Mouse (Mus musculus): Measurements from ENCODE around the gene Srgap2. TPM values are rescaled to one million over a fixed set of nuclear protein-coding genes. Genes with fewer than 3 reads are reported as not detected.

The Srgap2 gene
- total and polyA plus RNA-seq, 3 experiments: 27.9 to 135 (median 32.5) TPM

- H3K27me3 ChIP-seq (ENCODE audit: insufficient read depth, low read length): peaks cover 25% of the 10 kb centered on the region
- DNase-seq (ENCODE audit: low spot score) (no peak), ATAC-seq (ENCODE audit: extremely low read depth, insufficient number of reproducible peaks, low FRiP score, poor library complexity, severe bottlenecking) (no peak)
- peaks cover 5% of the 10 kb centered on the region; the same call in 1 of the 2 replicates for H3K4me1 ChIP-seq (ENCODE audit: insufficient read depth, low read depth, low read length)
- no peak overlapping the region for H3K4me3 ChIP-seq (ENCODE audit: low read depth, low read length)
- peaks cover 19% of the 10 kb centered on the region for H3K36me3 ChIP-seq (replicated peaks)
- TF ChIP-seq TAL1 (conservative IDR thresholded peaks at IDR 0.05; ENCODE audit: low read depth, low read length): no peak
- TF ChIP-seq CTCF (IDR thresholded peaks at IDR 0.05; ENCODE audit: low read depth, low read length): no peak
- no peak for TF ChIP-seq POLR2AphosphoS5 (IDR thresholded peaks at IDR 0.05; ENCODE audit: insufficient replicate concordance, low read depth, low read length)
- TF ChIP-seq GATA1 (IDR thresholded peaks at IDR 0.05; ENCODE audit: borderline replicate concordance, low read length): no peak
- TF ChIP-seq GATA2 (IDR thresholded peaks at IDR 0.05; ENCODE audit: borderline replicate concordance, low read depth, low read length): no peak
- H3K9me3 ChIP-seq (replicated peaks): no peaks in the 10 kb centered on the region
Observed at GRCm38 (mm10) chr1:131284167-131284566, 243.0 kb downstream of the Srgap2 start.

DNA sequence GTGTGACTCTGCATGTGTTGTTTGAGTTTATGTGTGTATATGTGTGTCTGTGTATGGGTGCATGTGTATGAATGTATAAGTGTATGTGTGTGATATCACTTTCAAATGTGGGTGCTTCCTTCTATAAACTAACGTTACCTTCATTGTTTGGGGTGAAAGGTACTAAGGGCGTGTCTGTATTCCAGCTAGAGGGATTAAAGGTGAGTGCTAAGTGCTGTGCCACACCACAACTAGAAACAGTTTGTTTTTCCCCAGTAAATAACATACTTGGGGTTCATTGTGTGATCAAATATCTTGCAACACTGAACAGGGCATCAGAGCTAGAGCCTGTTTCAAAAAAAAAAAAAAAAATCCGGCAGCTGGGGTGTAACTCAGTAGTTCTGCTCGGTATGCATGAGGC is 245.4 kb downstream of the Srgap2 start:
- no peak for ATAC-seq (ENCODE audit: extremely low read depth, insufficient number of reproducible peaks, low FRiP score, poor library complexity, severe bottlenecking)
- peaks cover 46% of the 10 kb centered on the region for H3K27me3 ChIP-seq (ENCODE audit: insufficient read depth, low read length)
- H3K4me1 ChIP-seq (ENCODE audit: insufficient read depth, low read depth, low read length): peaks cover 6% of the 10 kb centered on the region
- no peak for TF ChIP-seq POLR2AphosphoS5 (IDR thresholded peaks at IDR 0.05; ENCODE audit: insufficient replicate concordance, low read depth, low read length)
- TF ChIP-seq TAL1 (conservative IDR thresholded peaks at IDR 0.05; ENCODE audit: low read depth, low read length): no peak
- no peak for TF ChIP-seq GATA1 (IDR thresholded peaks at IDR 0.05; ENCODE audit: borderline replicate concordance, low read length)
- TF ChIP-seq GATA2 (IDR thresholded peaks at IDR 0.05; ENCODE audit: borderline replicate concordance, low read depth, low read length): no peak
- no peak for TF ChIP-seq CTCF (IDR thresholded peaks at IDR 0.05; ENCODE audit: low read depth, low read length)
- DNase-seq (ENCODE audit: low spot score): no peak
- no peaks in the 10 kb centered on the region for H3K9me3 ChIP-seq (replicated peaks)
- H3K36me3 ChIP-seq (replicated peaks): peaks cover 4% of the 10 kb centered on the region
- no peak overlapping the region for H3K4me3 ChIP-seq (ENCODE audit: low read depth, low read length)

GRCm38 (mm10) chr1:131280280-131280679 is 246.9 kb downstream of the Srgap2 start:
- TF ChIP-seq GATA1 (IDR thresholded peaks at IDR 0.05; ENCODE audit: borderline replicate concordance, low read length) (no peak), TAL1 (conservative IDR thresholded peaks at IDR 0.05; ENCODE audit: low read depth, low read length) (no peak), GATA2 (IDR thresholded peaks at IDR 0.05; ENCODE audit: borderline replicate concordance, low read depth, low read length) (no peak), CTCF (IDR thresholded peaks at IDR 0.05; ENCODE audit: low read depth, low read length) (no peak), POLR2AphosphoS5 (IDR thresholded peaks at IDR 0.05; ENCODE audit: insufficient replicate concordance, low read depth, low read length) (no peak)
- H3K36me3 ChIP-seq (replicated peaks): no peaks in the 10 kb centered on the region
- H3K4me3 ChIP-seq (ENCODE audit: low read depth, low read length): no peak overlapping the region
- H3K9me3 ChIP-seq (replicated peaks): no peaks in the 10 kb centered on the region
- ATAC-seq (ENCODE audit: extremely low read depth, insufficient number of reproducible peaks, low FRiP score, poor library complexity, severe bottlenecking) (no peak), DNase-seq (ENCODE audit: low spot score) (no peak)
- peaks cover 59% of the 10 kb centered on the region for H3K27me3 ChIP-seq (ENCODE audit: insufficient read depth, low read length)
- H3K4me1 ChIP-seq (ENCODE audit: insufficient read depth, low read depth, low read length): peaks cover 6% of the 10 kb centered on the region

GRCm38 (mm10) chr1:131279456-131279776 is 247.7 kb downstream of the Srgap2 start, which contains the start of gene Ikbke:
Ikbke (minus strand) TSS chr1:131279606.
- Histone ChIP-seq H3K36me3 (replicated peaks) (no peaks in the 10 kb centered on the region), H3K4me3 (ENCODE audit: low read depth, low read length) (no peak within 1 kb of the TSS), H3K27me3 (ENCODE audit: insufficient read depth, low read length) (peaks cover 64% of the 10 kb centered on the region), H3K9me3 (replicated peaks) (no peaks in the 10 kb centered on the region), H3K4me1 (ENCODE audit: insufficient read depth, low read depth, low read length) (peaks cover 6% of the 10 kb centered on the region)
- DNase-seq (ENCODE audit: low spot score): no peak
- TF ChIP-seq CTCF (IDR thresholded peaks at IDR 0.05; ENCODE audit: low read depth, low read length) (no peak), GATA1 (IDR thresholded peaks at IDR 0.05; ENCODE audit: borderline replicate concordance, low read length) (no peak), TAL1 (conservative IDR thresholded peaks at IDR 0.05; ENCODE audit: low read depth, low read length) (no peak), POLR2AphosphoS5 (IDR thresholded peaks at IDR 0.05; ENCODE audit: insufficient replicate concordance, low read depth, low read length) (no peak), GATA2 (IDR thresholded peaks at IDR 0.05; ENCODE audit: borderline replicate concordance, low read depth, low read length) (no peak)
- no peak for ATAC-seq (ENCODE audit: extremely low read depth, insufficient number of reproducible peaks, low FRiP score, poor library complexity, severe bottlenecking)

- TF ChIP-seq GATA1 (IDR thresholded peaks at IDR 0.05; ENCODE audit: borderline replicate concordance, low read length) (no peak), CTCF (IDR thresholded peaks at IDR 0.05; ENCODE audit: low read depth, low read length) (no peak), POLR2AphosphoS5 (IDR thresholded peaks at IDR 0.05; ENCODE audit: insufficient replicate concordance, low read depth, low read length) (no peak), GATA2 (IDR thresholded peaks at IDR 0.05; ENCODE audit: borderline replicate concordance, low read depth, low read length) (no peak), TAL1 (conservative IDR thresholded peaks at IDR 0.05; ENCODE audit: low read depth, low read length) (no peak)
Observed at GRCm38 (mm10) chr1:131278606-131279455, 248.3 kb downstream of the Srgap2 start.

DNA sequence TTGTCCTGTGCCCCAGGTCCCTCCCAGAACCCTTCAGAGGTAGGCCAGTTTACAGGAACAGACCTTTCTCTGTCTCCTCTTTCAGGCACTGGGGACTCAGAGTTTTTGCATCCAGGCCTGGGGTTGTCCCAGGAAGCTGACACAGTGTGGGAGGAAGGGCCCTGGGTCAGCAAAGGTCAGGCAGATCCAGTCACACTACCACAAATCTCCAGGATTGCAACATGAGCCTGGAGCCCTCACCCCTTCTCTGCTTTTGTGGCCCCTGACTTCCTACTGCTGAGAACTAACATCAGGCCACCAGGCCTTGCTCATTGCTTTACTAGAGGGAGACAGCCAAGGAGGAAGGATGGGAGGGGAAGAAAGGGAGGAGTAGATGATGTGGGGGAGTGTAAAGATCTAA is 250.3 kb downstream of the Srgap2 start:
- peaks cover 6% of the 10 kb centered on the region for H3K4me1 ChIP-seq (ENCODE audit: insufficient read depth, low read depth, low read length)
- no peak for DNase-seq (ENCODE audit: low spot score)
- TF ChIP-seq POLR2AphosphoS5 (IDR thresholded peaks at IDR 0.05; ENCODE audit: insufficient replicate concordance, low read depth, low read length) (no peak), GATA2 (IDR thresholded peaks at IDR 0.05; ENCODE audit: borderline replicate concordance, low read depth, low read length) (no peak), GATA1 (IDR thresholded peaks at IDR 0.05; ENCODE audit: borderline replicate concordance, low read length) (no peak), CTCF (IDR thresholded peaks at IDR 0.05; ENCODE audit: low read depth, low read length) (no peak), TAL1 (conservative IDR thresholded peaks at IDR 0.05; ENCODE audit: low read depth, low read length) (no peak)

More at GRCm38 (mm10) chr1:131278606-131279455, 248.3 kb downstream of the Srgap2 start:
- Histone ChIP-seq H3K9me3 (replicated peaks) (no peaks in the 10 kb centered on the region), H3K27me3 (ENCODE audit: insufficient read depth, low read length) (peaks cover 64% of the 10 kb centered on the region), H3K36me3 (replicated peaks) (no peaks in the 10 kb centered on the region), H3K4me1 (ENCODE audit: insufficient read depth, low read depth, low read length) (peaks cover 6% of the 10 kb centered on the region), H3K4me3 (ENCODE audit: low read depth, low read length) (no peak overlapping the region)
- ATAC-seq (ENCODE audit: extremely low read depth, insufficient number of reproducible peaks, low FRiP score, poor library complexity, severe bottlenecking): no peak
- no peak for DNase-seq (ENCODE audit: low spot score)

More for the DNA sequence above, 250.3 kb downstream of the Srgap2 start:
- ATAC-seq (ENCODE audit: extremely low read depth, insufficient number of reproducible peaks, low FRiP score, poor library complexity, severe bottlenecking): no peak
- no peak overlapping the region for H3K4me3 ChIP-seq (ENCODE audit: low read depth, low read length)
- H3K9me3 ChIP-seq (replicated peaks): no peaks in the 10 kb centered on the region
- H3K27me3 ChIP-seq (ENCODE audit: insufficient read depth, low read length): peaks cover 71% of the 10 kb centered on the region
- H3K36me3 ChIP-seq (replicated peaks): no peaks in the 10 kb centered on the region

Measured in G1E (cell line).